Mouse (Mus musculus) midbrain, embryonic 10.5 days (tissue): ENCODE measurements at regions not wholly inside any gene's neighbourhood (a gene's known extent, or its start where the extent isn't known, plus 50 kb on each side); places are given as distances from the start of the nearest gene placed in this dataset.

Experiments used
- DNase-seq: peaks from one replicate; pipeline ENCODE4 v3.0.0-alpha.2; 2017; ENCODE audit warnings: low spot score
- H3K27ac ChIP-seq: fragments of 300-500 bp; sonication (generic); replicated peaks from 2 replicates; pipeline ENCODE4 v1.5.1; 2016; ENCODE audit warnings: mild to moderate bottlenecking
- H3K27me3 ChIP-seq: fragments of 300-500 bp; sonication (generic); 2 replicates; pipeline ENCODE4 v1.6.1; 2016; ENCODE audit warnings: low read depth, mild to moderate bottlenecking; ENCODE audit not compliant: poor library complexity, severe bottlenecking
- H3K36me3 ChIP-seq: fragments of 300-500 bp; sonication (generic); 2 replicates; pipeline ENCODE4 v1.6.1; 2016; ENCODE audit warnings: mild to moderate bottlenecking, moderate library complexity
- H3K4me1 ChIP-seq: fragments of 300-500 bp; sonication (generic); 2 replicates; pipeline ENCODE4 v1.6.1; 2016
- H3K4me3 ChIP-seq: fragments of 300-500 bp; sonication (generic); 2 replicates; pipeline ENCODE4 v1.5.1; 2016; ENCODE audit warnings: mild to moderate bottlenecking, moderate library complexity
- H3K9me3 ChIP-seq: fragments of 300-500 bp; sonication (generic); replicated peaks from 2 replicates; pipeline ENCODE4 v1.6.1; 2016; ENCODE audit warnings: mild to moderate bottlenecking
- WGBS: fragments of 180-500 bp; shearing (Covaris S2); methylation state at CpG from one replicate; pipeline ENCODE4 v1.1.7; 2016; 5-methylcytosine and 5-hydroxymethylcytosine counted together

DNA sequence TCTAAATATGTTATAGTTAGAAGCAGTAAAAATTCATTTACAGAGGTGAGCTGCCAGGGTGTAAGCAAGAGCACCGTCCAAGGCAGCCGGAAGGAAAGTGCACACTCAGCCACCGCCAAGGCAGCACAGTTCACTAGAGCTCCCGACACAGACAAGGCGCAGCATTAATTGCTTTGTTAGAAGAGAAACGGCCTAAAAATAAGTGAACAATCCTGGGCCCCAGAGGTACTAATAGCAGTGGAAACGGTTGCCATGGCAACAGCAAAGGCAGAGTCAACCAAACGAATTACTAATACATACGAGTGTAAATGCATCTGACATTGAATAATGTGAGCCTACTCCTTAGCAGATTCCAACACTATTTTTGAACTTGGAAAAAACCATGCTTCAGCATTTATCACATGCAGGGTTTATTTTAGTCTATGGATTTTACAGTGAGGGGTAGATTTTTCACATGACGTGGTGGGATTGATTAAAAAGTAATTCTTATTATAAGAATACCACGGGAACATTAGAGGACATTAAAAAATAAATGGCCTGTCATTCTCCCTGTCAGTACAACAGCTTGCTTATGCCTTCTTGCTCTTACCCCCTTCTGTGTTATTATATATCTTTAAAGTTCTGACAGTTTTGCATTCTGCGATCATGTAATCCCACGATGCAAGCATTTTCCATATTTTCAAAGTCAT, 62.5 kb downstream of the Cavin4 start:
- peak; percentile 27 for DNase-seq
- no peaks in the 10 kb centered on the region for H3K27me3 ChIP-seq
- WGBS: 63% methylated on average over 13 of the region's 13 CpGs
- H3K4me3 ChIP-seq: no peak overlapping the region
- H3K27ac ChIP-seq: 0 out of 2 replicates have a peak overlapping the region, but pooled peaks have one; percentile 0
- H3K36me3 ChIP-seq: no peaks in the 10 kb centered on the region
- no peaks in the 10 kb centered on the region for H3K9me3 ChIP-seq
- peaks cover 6% of the 10 kb centered on the region for H3K4me1 ChIP-seq

DNA sequence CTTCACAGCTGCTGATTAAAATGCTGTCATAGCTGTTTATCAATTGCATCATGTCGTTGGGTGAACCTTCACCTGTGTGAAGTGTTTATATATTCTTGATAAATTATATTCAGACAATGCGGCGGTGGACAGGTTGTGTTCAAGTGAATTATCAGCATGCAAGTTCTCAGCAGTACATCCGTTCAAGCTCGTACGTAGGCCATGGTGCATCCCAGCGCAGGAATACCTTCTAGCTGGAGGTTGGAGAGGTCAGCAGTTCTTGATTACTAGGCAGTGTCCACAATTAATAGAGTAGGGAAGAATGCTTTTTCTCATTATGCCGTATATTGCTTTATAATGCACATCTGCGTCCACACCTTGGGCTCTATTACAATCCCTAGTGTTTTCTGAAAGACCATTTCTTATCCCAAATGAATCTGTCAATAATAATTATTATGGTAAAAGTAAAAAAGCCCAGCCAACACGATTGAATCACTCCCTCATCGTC, 63.1 kb downstream of the Cavin4 start:
- H3K4me1 ChIP-seq: peaks cover 6% of the 10 kb centered on the region
- H3K36me3 ChIP-seq: no peaks in the 10 kb centered on the region
- 90% methylated on average over 11 of the region's 11 CpGs for WGBS
- H3K27ac ChIP-seq: no peak overlapping the region
- H3K4me3 ChIP-seq: no peak overlapping the region
- H3K9me3 ChIP-seq: no peaks in the 10 kb centered on the region
- no peaks in the 10 kb centered on the region for H3K27me3 ChIP-seq
- no peak for DNase-seq

DNA sequence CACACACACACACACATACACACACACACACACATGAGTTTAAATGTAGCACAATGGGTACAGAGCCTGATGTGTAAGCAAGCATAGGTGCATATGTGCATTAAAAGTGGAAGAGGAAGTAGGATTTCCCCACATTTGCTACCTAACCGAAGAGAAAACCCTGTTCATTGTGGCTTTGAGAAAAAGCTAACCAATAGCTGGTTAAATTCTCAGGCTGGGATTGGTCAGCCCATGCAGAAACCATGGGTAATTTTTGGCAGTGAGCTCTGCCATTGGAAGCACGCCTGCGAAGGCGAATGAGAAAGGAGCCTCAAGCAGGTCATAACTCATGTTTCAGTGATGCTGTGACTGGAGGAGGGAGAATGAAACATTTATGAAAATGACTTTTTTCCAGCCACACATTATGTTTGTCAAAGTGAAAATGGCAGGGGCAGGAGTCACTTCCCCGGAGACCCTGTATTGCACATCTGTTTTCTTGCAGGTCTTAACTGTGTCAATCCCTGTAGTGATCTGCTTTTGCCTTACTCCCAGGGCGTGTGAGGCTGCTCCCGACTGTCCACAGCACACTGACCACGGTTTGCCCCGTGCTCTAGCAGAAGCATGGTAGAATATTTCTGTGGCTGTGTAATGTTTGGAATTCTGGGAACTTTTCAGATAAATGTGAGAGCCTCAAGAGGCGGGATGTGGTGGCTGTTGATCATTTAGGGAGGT, 71.7 kb downstream of the Cavin4 start:
- Histone ChIP-seq H3K4me1 (no peaks in the 10 kb centered on the region), H3K9me3 (no peaks in the 10 kb centered on the region), H3K27ac (no peak overlapping the region), H3K36me3 (no peaks in the 10 kb centered on the region), H3K27me3 (no peaks in the 10 kb centered on the region), H3K4me3 (no peak overlapping the region)
- DNase-seq: no peak
- 80% methylated on average over 10 of the region's 10 CpGs for WGBS

DNA sequence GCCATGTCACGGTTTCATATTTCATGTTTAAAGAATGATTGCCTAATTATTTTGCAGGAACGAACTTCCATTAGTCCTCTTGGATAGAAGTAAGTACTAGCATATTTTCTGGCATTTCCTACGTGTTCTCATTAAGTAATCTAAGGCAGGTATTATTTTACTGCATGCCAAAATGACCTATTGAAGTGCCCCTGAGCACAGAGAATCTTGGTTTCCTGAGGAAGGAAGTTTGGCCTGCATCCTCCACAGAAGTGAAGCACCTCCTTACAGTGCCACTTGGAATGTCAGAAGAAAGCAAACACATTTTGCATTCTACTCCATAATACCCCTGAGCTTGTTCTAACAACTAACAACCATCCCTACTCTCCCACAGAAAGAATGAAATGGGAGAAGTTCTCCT, 82.9 kb downstream of the Cavin4 start:
- Histone ChIP-seq H3K27ac (no peak overlapping the region), H3K27me3 (no peaks in the 10 kb centered on the region), H3K9me3 (no peaks in the 10 kb centered on the region), H3K4me1 (no peaks in the 10 kb centered on the region), H3K4me3 (no peak overlapping the region), H3K36me3 (no peaks in the 10 kb centered on the region)
- 87% methylated on average over 3 of the region's 3 CpGs for WGBS
- DNase-seq: no peak

DNA sequence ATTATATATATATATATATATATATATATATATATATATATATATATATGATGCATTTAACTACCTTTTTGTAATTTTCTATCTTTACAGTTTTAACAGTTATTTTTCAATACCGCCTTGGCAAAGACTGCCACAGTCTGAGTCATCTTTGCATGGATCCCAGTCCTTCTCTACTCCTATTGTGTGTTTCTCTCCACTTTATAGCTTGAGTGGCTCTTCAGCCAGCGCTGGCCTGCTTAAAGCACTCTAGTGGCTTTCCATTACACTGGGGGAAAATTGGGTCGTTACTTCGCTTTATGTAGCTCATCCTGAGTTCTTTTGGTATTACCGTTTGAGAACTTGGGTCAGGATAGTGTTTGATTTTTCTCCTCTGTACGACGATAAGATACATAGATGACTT, 86.3 kb downstream of the Cavin4 start:
- WGBS: 90% methylated on average over 7 of the region's 7 CpGs
- no peak for DNase-seq
- no peak overlapping the region for H3K4me3 ChIP-seq
- no peaks in the 10 kb centered on the region for H3K9me3 ChIP-seq
- no peaks in the 10 kb centered on the region for H3K27me3 ChIP-seq
- H3K4me1 ChIP-seq: no peaks in the 10 kb centered on the region
- H3K36me3 ChIP-seq: no peaks in the 10 kb centered on the region
- no peak overlapping the region for H3K27ac ChIP-seq

DNA sequence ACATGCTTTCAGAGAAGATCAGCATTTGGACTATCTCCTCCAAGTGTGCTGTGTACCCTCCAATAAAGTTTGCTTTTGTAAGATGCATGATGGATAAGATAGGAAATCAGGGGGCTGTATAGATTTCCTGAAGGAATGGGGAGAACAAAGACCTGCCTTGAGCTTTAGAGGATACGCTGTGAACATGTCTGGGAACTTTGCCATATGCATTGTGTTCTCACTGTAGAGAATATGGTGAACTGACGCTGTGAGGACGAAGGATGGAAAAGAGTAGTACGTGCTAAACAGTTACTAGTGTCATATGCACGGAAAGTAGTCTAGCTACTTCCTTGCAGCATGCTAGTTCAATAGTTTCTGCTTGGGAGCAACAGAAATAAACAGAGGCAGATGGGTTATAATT, 86.8 kb downstream of the Cavin4 start:
- Histone ChIP-seq H3K4me1 (no peaks in the 10 kb centered on the region), H3K9me3 (no peaks in the 10 kb centered on the region), H3K36me3 (no peaks in the 10 kb centered on the region), H3K4me3 (no peak overlapping the region), H3K27ac (no peak overlapping the region), H3K27me3 (no peaks in the 10 kb centered on the region)
- DNase-seq: no peak
- WGBS: 92% methylated on average over 5 of the region's 5 CpGs

DNA sequence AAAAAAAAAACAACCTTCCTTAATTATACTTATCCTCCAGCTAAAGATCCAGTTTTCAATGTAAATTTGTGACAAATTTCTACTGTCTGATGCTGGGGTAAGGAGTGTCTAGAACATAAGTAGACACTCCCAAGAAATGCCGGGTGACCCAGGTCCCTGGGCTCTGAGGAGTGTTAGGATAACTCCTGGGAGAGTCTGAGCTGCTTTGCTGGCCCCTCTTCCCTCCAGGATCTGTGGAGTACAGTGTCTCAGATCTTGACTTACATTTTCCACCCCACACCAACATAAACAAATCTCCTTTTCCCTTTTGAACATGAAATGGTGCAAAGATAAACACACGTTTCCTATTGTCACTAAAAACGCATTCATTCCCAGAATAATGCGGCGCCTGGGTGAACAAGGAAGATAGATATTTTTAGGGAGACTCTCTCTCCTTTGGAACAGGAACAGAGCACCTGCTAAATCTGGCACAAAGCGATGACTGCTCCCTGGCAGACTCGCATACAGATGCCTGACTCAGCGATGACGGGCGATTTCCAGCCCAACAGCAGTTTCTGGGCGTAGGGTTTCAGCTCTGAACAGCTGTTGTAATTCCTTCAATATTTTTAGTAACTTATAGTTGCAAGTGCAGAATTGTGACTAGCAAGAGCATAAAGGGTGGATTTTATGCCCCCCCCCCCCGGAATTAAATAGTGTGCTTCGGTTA, 91.3 kb downstream of the Cavin4 start:
- Histone ChIP-seq H3K4me1 (no peaks in the 10 kb centered on the region), H3K4me3 (no peak overlapping the region), H3K9me3 (no peaks in the 10 kb centered on the region), H3K27ac (no peak overlapping the region), H3K27me3 (no peaks in the 10 kb centered on the region), H3K36me3 (no peaks in the 10 kb centered on the region)
- WGBS: 90% methylated on average over 13 of the region's 13 CpGs
- DNase-seq: no peak

DNA sequence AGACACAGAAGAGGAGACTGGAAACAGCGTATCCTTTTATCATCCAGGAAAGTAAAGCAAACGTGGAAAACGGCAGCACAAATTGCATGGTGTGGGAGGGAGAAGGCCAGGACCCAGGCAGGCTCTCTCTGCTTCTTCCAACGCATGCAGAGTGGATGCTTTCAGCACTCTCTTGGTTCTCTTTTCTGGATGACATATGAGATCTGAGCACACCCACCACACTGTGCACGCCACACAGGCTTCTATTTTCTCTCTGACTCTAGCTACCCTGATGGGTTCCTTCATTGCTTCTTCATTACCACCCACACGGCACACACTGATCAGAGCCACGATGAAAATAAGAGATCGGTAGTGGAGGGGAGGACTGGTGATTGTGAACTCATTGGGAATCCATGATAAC, 97.3 kb downstream of the Cavin4 start:
- no peak overlapping the region for H3K4me3 ChIP-seq
- H3K27me3 ChIP-seq: no peaks in the 10 kb centered on the region
- WGBS: 88% methylated on average over 8 of the region's 8 CpGs
- no peaks in the 10 kb centered on the region for H3K9me3 ChIP-seq
- H3K27ac ChIP-seq: no peak overlapping the region
- no peaks in the 10 kb centered on the region for H3K4me1 ChIP-seq
- DNase-seq: no peak
- H3K36me3 ChIP-seq: no peaks in the 10 kb centered on the region

DNA sequence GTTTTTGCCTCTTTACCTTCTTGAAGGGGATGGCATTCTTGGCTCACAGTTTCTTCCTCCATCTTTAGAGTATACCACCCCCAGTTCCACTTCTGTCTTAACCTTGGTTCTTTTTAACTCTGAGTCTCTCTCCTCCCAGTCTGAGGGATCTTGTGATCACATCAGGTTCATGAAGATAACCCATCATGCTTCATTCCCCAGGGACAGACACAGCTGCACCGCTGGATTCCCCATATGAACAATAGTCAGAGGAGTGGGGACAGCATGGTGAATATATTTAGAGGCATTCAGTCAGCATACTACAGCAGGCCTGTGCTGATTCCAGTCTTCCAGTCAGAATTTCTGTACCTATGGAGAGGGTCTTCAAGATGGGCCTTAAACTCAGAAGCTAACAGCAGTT, 103.1 kb downstream of the Cavin4 start:
- no peaks in the 10 kb centered on the region for H3K9me3 ChIP-seq
- no peaks in the 10 kb centered on the region for H3K4me1 ChIP-seq
- 84% methylated on average over 1 of the region's 1 CpGs for WGBS
- no peak for DNase-seq
- H3K27me3 ChIP-seq: no peaks in the 10 kb centered on the region
- no peak overlapping the region for H3K27ac ChIP-seq
- H3K4me3 ChIP-seq: no peak overlapping the region
- no peaks in the 10 kb centered on the region for H3K36me3 ChIP-seq

DNA sequence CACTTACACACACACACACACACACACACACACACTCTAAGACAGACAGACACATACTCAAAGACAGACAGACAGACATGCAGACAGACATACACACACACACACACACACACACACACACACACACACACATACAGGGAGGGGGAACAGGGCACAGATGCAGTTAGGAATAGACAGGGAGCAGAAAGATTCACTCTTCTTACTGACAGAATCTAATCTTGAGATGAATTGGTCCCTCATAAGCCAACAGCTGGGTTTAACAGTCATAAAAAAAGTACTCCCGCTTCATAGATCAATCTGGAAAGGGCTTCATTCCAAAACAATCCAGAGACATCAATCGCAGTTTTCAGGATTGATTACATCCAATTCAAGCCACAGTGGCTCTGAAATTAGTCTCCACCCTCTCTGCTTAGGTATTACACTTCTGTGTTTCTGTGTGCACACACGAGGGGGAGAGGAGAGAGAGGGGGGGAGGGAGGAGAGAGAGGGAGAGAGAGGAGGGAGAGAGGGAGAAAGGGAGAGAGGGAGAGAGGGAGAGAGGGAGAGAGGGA, 107.2 kb downstream of the Cavin4 start:
- Histone ChIP-seq H3K9me3 (no peaks in the 10 kb centered on the region), H3K36me3 (no peaks in the 10 kb centered on the region), H3K4me3 (no peak overlapping the region), H3K27me3 (no peaks in the 10 kb centered on the region), H3K4me1 (no peaks in the 10 kb centered on the region), H3K27ac (no peak overlapping the region)
- DNase-seq: no peak
- 83% methylated on average over 3 of the region's 3 CpGs for WGBS

DNA sequence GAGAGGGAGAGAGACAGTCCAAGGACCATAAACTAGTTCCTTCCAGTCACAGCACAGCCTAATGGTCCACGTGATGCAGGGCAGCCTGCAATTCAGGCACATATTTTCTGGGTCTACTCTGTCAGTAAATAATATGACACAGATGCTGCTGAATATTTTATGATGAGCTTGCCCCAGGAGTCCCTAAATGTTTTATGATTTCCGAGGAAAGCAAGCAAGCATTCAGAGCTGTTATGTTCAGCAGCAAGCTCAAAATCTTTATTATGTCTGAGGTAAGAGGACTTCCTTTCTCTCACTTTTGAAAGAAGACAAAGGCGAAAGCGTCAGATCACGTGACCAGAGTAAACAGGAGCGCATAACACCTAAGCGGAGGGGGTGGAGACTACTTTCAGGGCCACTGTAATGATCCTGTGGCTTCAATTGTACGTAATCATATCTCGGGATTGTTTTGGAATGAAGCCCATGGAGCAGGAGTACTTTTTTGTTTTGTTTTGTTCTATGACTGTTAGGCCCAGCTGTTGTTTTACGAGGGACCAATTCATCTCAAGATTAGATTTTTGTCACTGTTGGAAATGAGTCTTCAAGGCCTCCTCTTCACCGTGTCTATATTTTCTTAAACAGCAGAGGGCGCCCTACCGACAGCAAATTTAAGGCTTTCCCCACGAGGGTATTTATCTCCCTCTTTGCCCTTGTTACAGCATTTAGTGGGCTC, 107.8 kb downstream of the Cavin4 start:
- 49% methylated on average over 14 of the region's 14 CpGs for WGBS
- Histone ChIP-seq H3K27ac (no peak overlapping the region), H3K36me3 (no peaks in the 10 kb centered on the region), H3K27me3 (no peaks in the 10 kb centered on the region), H3K9me3 (no peaks in the 10 kb centered on the region), H3K4me1 (no peaks in the 10 kb centered on the region), H3K4me3 (no peak overlapping the region)
- DNase-seq: peak; percentile 28

DNA sequence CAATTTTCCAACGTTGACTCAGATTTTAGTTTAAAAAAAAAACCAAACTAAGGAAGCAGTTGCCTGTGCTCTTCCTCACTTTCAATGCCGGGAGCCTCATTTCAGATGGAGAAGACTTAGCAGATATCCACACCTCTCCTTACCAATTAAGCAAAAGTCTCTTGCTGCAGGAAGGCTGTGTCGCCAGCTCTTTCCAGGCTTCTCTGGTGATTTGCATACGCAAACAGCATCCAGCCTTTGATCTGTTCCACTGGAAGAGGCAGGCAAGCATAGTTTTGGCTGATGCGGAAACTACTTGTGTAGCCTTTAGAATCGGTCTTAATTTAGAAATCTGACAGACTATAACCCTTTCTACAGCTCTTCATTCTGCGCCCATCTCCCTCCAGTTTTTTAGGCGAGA, 108.5 kb downstream of the Cavin4 start:
- H3K27me3 ChIP-seq: no peaks in the 10 kb centered on the region
- 61% methylated on average over 8 of the region's 8 CpGs for WGBS
- H3K4me1 ChIP-seq: no peaks in the 10 kb centered on the region
- H3K36me3 ChIP-seq: no peaks in the 10 kb centered on the region
- H3K27ac ChIP-seq: no peak overlapping the region
- no peak overlapping the region for H3K4me3 ChIP-seq
- no peaks in the 10 kb centered on the region for H3K9me3 ChIP-seq
- DNase-seq: no peak
